Mouse (Mus musculus): ENCODE data around the gene Gm20388.

GRCm38 (mm10) chr8:120333681-120334080, 423.0 kb downstream of the Gm20388 start:
- TF ChIP-seq CTCF (conservative IDR thresholded peaks at IDR 0.05; ENCODE audit: insufficient read depth, insufficient read length, low read depth, low read length) (no peak), POLR2A (IDR thresholded peaks at IDR 0.05; ENCODE audit: low read depth, low read length) (no peak)

All from kidney, adult 2 months (tissue).